Mouse (Mus musculus) embryonic facial prominence, embryonic 11.5 days (tissue): ENCODE results near the gene Arhgap17. TPM values are rescaled to one million over a fixed set of nuclear protein-coding genes. Genes with fewer than 3 reads are reported as not detected.

Experiments
- ATAC-seq: fragments of 200-750 bp; cut with Nextera tagmentation; replicated peaks from 2 replicates; pipeline ENCODE4 v1.8.0; 2017; ENCODE audit warnings: low read depth; ENCODE audit not compliant: insufficient number of reproducible peaks, low FRiP score, low TSS enrichment
- DNase-seq: peaks from one replicate; pipeline ENCODE4 v3.0.0-alpha.2; 2015; ENCODE audit warnings: low spot score
- H3K27ac ChIP-seq: fragments of 300-500 bp; sonication (generic); replicated peaks from 2 replicates; pipeline ENCODE4 v1.5.1; 2014; ENCODE audit warnings: mild to moderate bottlenecking, low read depth, low read length, control low read depth
- H3K27me3 ChIP-seq: fragments of 300-500 bp; sonication (generic); 2 replicates; pipeline ENCODE4 v1.6.1; 2014; ENCODE audit warnings: mild to moderate bottlenecking, low read length, moderate library complexity, mixed read lengths; ENCODE audit not compliant: control insufficient read depth, insufficient read depth
- H3K36me3 ChIP-seq: fragments of 300-500 bp; sonication (generic); replicated peaks from 2 replicates; pipeline ENCODE4 v1.6.1; 2014; ENCODE audit warnings: low read depth, mild to moderate bottlenecking, low read length, moderate library complexity, mixed read lengths; ENCODE audit not compliant: control insufficient read depth, insufficient read depth
- H3K4me1 ChIP-seq: fragments of 300-500 bp; sonication (generic); 2 replicates; pipeline ENCODE4 v1.6.1; 2014; ENCODE audit warnings: low read length, mixed read lengths; ENCODE audit not compliant: control insufficient read depth, insufficient read depth
- H3K4me2 ChIP-seq: fragments of 300-500 bp; sonication (generic); 2 replicates; pipeline ENCODE4 v1.6.1; 2014; ENCODE audit warnings: low read depth, mild to moderate bottlenecking, control low read depth, low read length, moderate library complexity
- H3K4me3 ChIP-seq: fragments of 300-500 bp; sonication (generic); 2 replicates; pipeline ENCODE4 v1.5.1; 2014; ENCODE audit warnings: low read depth, low read length, control low read depth
- H3K9ac ChIP-seq: fragments of 300-500 bp; sonication (generic); replicated peaks from 2 replicates; pipeline ENCODE4 v1.6.1; 2014; ENCODE audit warnings: mild to moderate bottlenecking, control low read depth, low read length
- H3K9me3 ChIP-seq: fragments of 300-500 bp; sonication (generic); replicated peaks from 2 replicates; pipeline ENCODE4 v1.6.1; 2016; ENCODE audit warnings: mild to moderate bottlenecking, low read length, inconsistent platforms, mixed read lengths; ENCODE audit not compliant: control insufficient read depth
- WGBS: fragments of 180-500 bp; shearing (Covaris S2); extraction: QIAGEN DNeasy Blood & Tissue Kit; methylation state at CpG from one replicate; pipeline ENCODE4 v1.1.7; 2014; 5-methylcytosine and 5-hydroxymethylcytosine counted together
- polyA plus RNA-seq: library from polyadenylated mRNA; unstranded; fragments of >200 nt; fragmentation: Nextera tagmentation; extraction: Ambion mirVana; gene quantifications from 2 replicates; pipeline ENCODE4 v1.2.1, GENCODE M21; 2014

Gene Arhgap17
- polyA plus RNA-seq, 1 experiment from 2014 or later, result 27.1 TPM

DNA sequence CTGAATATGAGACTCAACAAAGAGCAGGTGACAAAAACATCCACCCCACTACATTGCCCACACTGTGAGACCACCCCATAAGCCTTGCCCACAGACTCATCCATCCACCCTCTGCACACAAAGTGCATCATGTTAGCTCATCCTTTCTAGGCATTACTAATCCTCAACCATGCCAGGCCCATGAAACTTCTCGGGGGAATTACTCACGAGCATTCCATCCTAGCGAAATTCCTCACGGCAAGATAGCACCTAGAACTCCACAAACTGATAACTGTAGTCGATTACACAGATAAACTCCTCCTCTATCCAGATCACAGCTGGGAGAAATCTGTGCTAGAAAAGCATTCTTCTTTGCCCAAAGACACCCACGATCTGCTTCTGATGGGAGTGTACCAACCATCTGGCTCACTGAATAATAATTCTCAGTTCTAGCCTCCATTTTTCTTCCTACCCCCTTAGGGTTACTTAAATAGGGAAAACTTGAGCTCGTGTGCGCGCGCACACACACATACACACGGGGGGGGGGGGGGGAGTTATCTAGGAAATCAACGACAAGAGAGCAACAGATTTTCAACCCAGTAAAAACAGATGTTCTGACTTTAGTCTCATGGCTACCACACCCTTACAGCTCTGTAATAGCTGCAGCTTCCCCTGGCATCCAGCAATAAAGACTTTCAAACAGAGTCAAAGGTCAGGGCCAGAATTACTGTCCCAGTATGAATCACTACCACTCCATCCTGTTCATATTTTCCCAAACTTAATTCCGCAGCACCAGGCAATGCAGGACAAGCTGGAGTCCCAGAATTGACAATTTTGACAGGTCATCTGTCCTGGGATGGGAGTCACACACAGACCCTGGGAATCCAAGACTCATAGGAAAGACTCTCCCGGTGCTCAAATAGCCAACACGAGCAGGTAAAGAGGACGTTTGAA, 2.2 kb downstream of the Arhgap17 start:
- no peak for ATAC-seq
- WGBS, result 77% methylated on average over 16 of the region's 16 CpGs

DNA sequence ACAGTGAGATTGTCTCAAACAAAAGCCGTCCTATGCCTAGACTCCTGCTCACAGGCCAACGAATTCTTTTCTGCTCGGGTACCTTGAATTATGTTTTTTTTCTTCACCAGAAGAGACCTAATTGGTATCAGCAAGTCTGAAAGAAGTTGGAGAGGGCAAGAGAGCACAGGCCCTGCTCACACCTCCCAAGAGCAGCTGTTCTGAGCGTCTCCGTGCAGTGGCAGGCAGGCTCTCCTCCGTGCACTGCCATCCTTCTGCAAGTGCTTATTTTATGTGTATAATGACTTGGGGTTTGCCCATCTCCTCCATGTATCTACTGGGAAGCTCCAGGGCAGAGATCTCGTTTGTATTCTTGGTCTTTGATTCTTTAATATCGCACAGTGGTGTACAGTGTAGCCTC, 2.9 kb downstream of the Arhgap17 start:
- H3K4me1 ChIP-seq, result peaks cover 5% of the 10 kb centered on the region

More for the DNA sequence above, 2.2 kb downstream of the Arhgap17 start:
- no peak overlapping the region for H3K27ac ChIP-seq
- no peak overlapping the region for H3K4me3 ChIP-seq
- H3K36me3 ChIP-seq, result no peaks in the 10 kb centered on the region
- H3K27me3 ChIP-seq, result no peaks in the 10 kb centered on the region
- no peaks in the 10 kb centered on the region for H3K9me3 ChIP-seq
- no peak overlapping the region; the same call in 1 of the 2 replicates for H3K4me2 ChIP-seq
- H3K4me1 ChIP-seq, result peaks cover 5% of the 10 kb centered on the region
- peak overlapping the region; percentile 18 for H3K9ac ChIP-seq
- DNase-seq, result no peak

DNA sequence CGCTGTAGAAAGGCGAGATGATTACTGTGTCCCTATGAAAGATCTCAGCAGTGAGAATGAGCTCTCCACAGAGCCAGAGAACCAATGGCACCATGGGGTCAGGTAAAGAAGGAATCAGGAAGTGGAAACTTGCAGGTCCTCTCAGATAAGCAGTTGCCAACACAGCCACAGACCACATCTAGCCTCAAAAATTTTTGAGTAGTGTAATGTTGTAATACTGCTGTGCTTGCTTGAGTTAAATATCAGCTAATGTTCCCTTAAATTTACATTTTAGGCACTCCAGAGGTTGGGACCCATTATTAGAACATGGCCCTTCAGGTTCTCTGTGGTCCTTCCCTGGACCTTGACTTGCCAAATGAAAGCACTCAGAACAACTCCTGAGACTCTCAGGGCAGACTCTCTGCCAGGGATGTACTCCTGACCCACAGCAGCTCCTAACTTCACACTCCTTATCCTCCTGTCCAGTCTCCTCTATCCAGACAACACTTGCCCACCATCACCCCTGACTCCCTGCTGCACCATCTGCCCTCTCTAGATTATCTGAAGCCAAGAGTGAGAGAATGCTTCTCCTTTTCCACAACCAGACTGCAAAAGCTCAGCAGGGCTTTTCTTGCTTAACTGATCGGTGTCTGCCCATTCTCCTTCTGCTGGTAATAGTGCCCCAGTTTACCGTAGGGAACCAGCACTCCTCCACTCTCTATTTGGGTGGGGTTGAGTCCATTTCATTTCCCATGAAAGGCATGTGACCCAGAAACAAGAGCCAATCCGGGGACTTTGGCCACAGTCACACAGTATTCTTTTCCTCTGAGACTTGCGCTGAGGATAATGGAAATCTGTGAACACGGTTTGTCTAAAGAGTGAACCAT, 3.6 kb downstream of the Arhgap17 start:
- DNase-seq (no peak), ATAC-seq (no peak)
- Histone ChIP-seq H3K4me2 (no peak overlapping the region), H3K4me1 (peaks cover 5% of the 10 kb centered on the region), H3K9me3 (no peaks in the 10 kb centered on the region), H3K4me3 (no peak overlapping the region), H3K27me3 (no peaks in the 10 kb centered on the region), H3K27ac (no peak overlapping the region), H3K9ac (no peak overlapping the region), H3K36me3 (no peaks in the 10 kb centered on the region)
- 85% methylated on average over 7 of the region's 7 CpGs for WGBS

More for the DNA sequence above, 2.9 kb downstream of the Arhgap17 start:
- ATAC-seq (no peak), DNase-seq (no peak)
- Histone ChIP-seq H3K27ac (no peak overlapping the region), H3K9me3 (no peaks in the 10 kb centered on the region), H3K36me3 (no peaks in the 10 kb centered on the region), H3K4me3 (no peak overlapping the region), H3K9ac (no peak overlapping the region), H3K4me2 (no peak overlapping the region), H3K27me3 (no peaks in the 10 kb centered on the region)
- WGBS, result 75% methylated on average over 8 of the region's 8 CpGs

DNA sequence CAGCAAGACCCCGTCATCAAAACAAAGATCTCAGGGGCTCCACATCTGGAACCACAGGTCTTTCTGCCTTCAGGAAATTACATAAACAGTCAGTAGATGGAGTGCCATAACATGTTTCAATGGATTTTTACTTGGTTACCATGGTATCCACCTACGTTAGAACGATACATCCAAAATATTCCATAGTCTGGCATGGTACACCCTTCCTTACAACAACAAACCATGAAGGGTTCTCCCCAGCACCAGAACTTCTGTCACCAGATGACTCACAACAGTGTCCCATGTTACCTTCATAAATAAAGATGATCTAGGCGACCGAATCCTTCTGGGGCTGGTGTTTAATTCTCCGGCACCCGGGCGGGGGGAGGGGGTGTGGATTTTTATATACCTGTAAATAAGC, 5.7 kb downstream of the Arhgap17 start:
- H3K27me3 ChIP-seq, result no peaks in the 10 kb centered on the region
- H3K36me3 ChIP-seq, result no peaks in the 10 kb centered on the region
- H3K4me1 ChIP-seq, result peaks cover 5% of the 10 kb centered on the region
- no peak overlapping the region for H3K4me2 ChIP-seq
- no peaks in the 10 kb centered on the region for H3K9me3 ChIP-seq
- no peak for DNase-seq
- no peak for ATAC-seq
- no peak overlapping the region for H3K4me3 ChIP-seq
- no peak overlapping the region for H3K9ac ChIP-seq
- no peak overlapping the region for H3K27ac ChIP-seq
- 92% methylated on average over 8 of the region's 8 CpGs for WGBS

DNA sequence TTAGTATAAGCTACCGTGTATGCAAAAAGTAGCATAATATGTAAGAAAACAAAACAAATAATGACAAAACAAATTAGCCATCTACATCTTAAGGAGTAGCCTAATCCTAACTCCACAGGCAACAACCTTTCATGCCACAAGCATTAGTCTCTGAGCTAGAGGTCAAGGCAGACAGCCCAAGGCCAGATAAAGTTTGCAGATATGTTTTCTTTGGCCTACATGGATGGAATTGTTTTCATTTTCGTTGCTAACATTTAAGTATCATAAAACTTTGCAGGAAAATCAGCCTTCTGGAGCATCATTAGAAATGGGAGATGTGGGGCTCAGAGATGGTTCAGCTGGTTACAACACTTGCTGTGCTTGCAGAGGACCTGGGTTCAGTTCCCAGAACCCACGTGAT, 6.9 kb downstream of the Arhgap17 start:
- H3K4me3 ChIP-seq, result no peak overlapping the region
- no peak overlapping the region for H3K4me2 ChIP-seq
- no peak overlapping the region for H3K27ac ChIP-seq
- no peaks in the 10 kb centered on the region for H3K36me3 ChIP-seq
- 88% methylated on average over 3 of the region's 3 CpGs for WGBS
- H3K4me1 ChIP-seq, result peaks cover 2% of the 10 kb centered on the region
- H3K9ac ChIP-seq, result no peak overlapping the region
- no peaks in the 10 kb centered on the region for H3K9me3 ChIP-seq
- ATAC-seq, result no peak
- no peak for DNase-seq
- no peaks in the 10 kb centered on the region for H3K27me3 ChIP-seq

DNA sequence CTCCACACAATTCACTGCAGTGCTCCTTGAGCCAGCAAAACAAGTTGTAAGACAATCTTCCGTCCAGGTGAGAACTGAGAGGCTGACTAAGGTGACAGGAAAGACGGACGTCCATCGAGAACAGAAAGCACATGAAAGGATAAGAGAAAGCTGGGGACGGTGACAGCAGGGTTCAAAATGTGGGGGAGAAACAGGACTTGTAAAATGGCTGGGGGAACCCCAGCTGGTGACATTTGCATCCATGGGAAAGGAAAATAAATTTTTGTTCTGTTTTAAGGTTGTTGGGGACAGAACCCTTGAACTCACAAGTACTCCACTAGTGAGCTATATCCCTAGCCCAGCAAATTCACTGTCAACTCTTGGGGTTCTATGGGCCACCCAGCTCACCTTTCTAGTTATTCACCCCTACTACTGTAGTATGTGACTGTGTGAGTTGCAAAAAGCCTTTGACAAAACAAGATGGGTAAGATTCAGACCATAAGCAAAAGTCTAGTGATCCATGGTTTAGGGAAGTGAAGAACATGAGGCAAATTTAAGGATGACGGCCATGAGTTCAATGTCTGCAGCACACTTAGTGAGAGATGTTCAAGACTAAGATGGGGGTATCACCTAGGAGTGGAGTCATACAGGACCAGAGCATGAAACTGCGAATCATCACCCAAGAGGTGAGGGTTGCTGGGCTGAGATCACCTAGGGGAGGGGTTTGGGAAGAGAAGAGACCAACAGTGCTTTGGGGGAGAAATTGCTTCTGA, 8.3 kb downstream of the Arhgap17 start:
- WGBS, result 92% methylated on average over 7 of the region's 7 CpGs
- Histone ChIP-seq H3K27ac (no peak overlapping the region), H3K36me3 (no peaks in the 10 kb centered on the region), H3K27me3 (no peaks in the 10 kb centered on the region), H3K4me3 (no peak overlapping the region), H3K9ac (no peak overlapping the region), H3K4me2 (no peak overlapping the region), H3K4me1 (no peaks in the 10 kb centered on the region), H3K9me3 (no peaks in the 10 kb centered on the region)
- no peak for ATAC-seq
- no peak for DNase-seq

DNA sequence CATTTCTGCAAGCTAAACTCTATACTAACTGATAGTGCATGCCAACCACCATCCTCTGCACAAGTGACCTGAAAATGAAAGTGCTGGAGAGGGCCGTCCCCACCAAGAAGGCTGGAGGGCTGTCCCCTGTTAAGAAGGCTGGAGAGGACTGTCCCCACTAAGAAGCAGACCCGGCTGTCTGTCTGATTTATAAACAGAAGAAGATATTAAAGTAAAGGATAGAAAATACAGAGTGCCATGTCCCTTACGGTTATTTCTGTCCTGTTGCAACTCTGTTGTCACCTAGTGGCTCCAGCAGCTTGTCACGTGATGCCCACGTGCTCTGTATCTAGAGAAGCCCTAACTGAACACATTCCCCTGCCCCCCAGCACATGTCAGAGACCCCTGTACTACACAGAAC, 9.5 kb downstream of the Arhgap17 start:
- no peaks in the 10 kb centered on the region for H3K4me1 ChIP-seq
- H3K27ac ChIP-seq, result no peak overlapping the region
- no peak overlapping the region for H3K4me3 ChIP-seq
- 91% methylated on average over 5 of the region's 5 CpGs for WGBS
- no peaks in the 10 kb centered on the region for H3K27me3 ChIP-seq
- DNase-seq (no peak), ATAC-seq (no peak)
- H3K9ac ChIP-seq, result no peak overlapping the region
- H3K4me2 ChIP-seq, result no peak overlapping the region
- no peaks in the 10 kb centered on the region for H3K36me3 ChIP-seq
- H3K9me3 ChIP-seq, result no peaks in the 10 kb centered on the region
